Mouse (Mus musculus): ENCODE measurements at regions not wholly inside any gene's neighbourhood (a gene's known extent, or its start where the extent isn't known, plus 50 kb on each side); places are given as distances from the start of the nearest gene placed in this dataset.

DNA sequence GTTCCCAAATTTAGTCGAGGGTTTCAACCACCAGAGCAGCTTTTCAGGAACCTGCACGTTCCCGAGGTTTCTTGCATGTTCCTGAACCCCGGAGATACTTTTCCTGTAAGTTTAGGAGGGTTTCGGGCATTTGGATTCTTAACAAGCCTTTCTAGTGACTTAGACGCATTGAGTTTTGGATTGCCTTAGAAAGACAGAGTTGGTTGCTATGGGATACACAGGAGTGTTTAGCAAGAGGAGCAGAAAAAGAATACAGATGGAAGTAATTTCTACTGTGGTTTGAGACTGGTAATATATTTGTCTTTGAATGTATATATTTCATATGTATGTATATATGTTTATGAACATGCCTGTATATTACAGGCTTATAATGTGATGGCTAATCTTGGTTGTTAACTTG is 266.8 kb downstream of the Dok5 start:
- no peak overlapping the region for H3K9ac ChIP-seq (ENCODE audit: low read depth, low read length)
- no peak overlapping the region for H3K27ac ChIP-seq (ENCODE audit: low read depth, low read length)
- H3K4me1 ChIP-seq (ENCODE audit: control insufficient read depth, insufficient read depth, low read length), result no peaks in the 10 kb centered on the region
- H3K4me2 ChIP-seq (replicated peaks; ENCODE audit: low read depth, low read length), result no peak overlapping the region
- H3K4me3 ChIP-seq (ENCODE audit: low read length), result no peak overlapping the region
- no peaks in the 10 kb centered on the region for H3K27me3 ChIP-seq (ENCODE audit: control insufficient read depth, insufficient read depth, low read length)
- ATAC-seq (ENCODE audit: low FRiP score, low TSS enrichment), result no peak
- H3K9me3 ChIP-seq (ENCODE audit: control insufficient read depth, low read length), result no peaks in the 10 kb centered on the region
- no peaks in the 10 kb centered on the region for H3K36me3 ChIP-seq (ENCODE audit: control insufficient read depth, insufficient read depth, low read length)
- WGBS, result 96% methylated on average over 6 of the region's 6 CpGs

- no peak overlapping the region for H3K4me2 ChIP-seq (replicated peaks; ENCODE audit: low read depth, low read length)
- H3K27me3 ChIP-seq (ENCODE audit: control insufficient read depth, insufficient read depth, low read length), result no peaks in the 10 kb centered on the region
- no peak overlapping the region for H3K4me3 ChIP-seq (ENCODE audit: low read length)
- H3K9ac ChIP-seq (ENCODE audit: low read depth, low read length), result no peak overlapping the region
- no peaks in the 10 kb centered on the region for H3K36me3 ChIP-seq (ENCODE audit: control insufficient read depth, insufficient read depth, low read length)
- no peaks in the 10 kb centered on the region for H3K4me1 ChIP-seq (ENCODE audit: control insufficient read depth, insufficient read depth, low read length)
- H3K27ac ChIP-seq (ENCODE audit: low read depth, low read length), result no peak overlapping the region
- no peak for ATAC-seq (ENCODE audit: low FRiP score, low TSS enrichment)
- no peaks in the 10 kb centered on the region for H3K9me3 ChIP-seq (ENCODE audit: control insufficient read depth, low read length)
- 89% methylated on average over 3 of the region's 3 CpGs for whole genome bisulfite sequencing
Observed at GRCm38 (mm10) chr2:171000165-171000564, 268.6 kb downstream of the Dok5 start.

DNA sequence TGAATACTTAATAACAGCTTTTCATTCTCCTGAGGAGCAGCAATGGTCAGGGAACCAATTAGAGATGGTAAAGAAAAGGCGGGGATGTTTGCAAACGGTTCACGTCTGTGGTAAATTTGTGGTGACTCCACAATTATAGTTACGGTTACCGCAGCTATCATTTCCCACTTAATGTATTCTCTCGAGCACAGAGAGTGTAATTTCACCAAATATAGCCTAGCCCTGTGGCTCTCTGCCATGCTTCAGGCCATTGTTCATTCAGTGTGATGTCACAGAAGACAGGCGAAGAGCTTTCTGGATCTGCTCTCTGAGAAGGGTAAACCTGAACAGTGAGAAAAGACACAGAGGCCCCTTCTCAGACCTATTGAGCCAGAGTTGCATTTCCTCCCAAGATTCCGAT is 296.9 kb downstream of the Dok5 start:
- no peak overlapping the region for H3K9ac ChIP-seq (ENCODE audit: low read depth, low read length)
- no peaks in the 10 kb centered on the region for H3K27me3 ChIP-seq (ENCODE audit: control insufficient read depth, insufficient read depth, low read length)
- H3K4me1 ChIP-seq (ENCODE audit: control insufficient read depth, insufficient read depth, low read length), result no peaks in the 10 kb centered on the region
- no peaks in the 10 kb centered on the region for H3K36me3 ChIP-seq (ENCODE audit: control insufficient read depth, insufficient read depth, low read length)
- no peak overlapping the region for H3K4me2 ChIP-seq (replicated peaks; ENCODE audit: low read depth, low read length)
- no peak overlapping the region for H3K4me3 ChIP-seq (ENCODE audit: low read length)
- no peak overlapping the region for H3K27ac ChIP-seq (ENCODE audit: low read depth, low read length)
- no peaks in the 10 kb centered on the region for H3K9me3 ChIP-seq (ENCODE audit: control insufficient read depth, low read length)
- ATAC-seq (ENCODE audit: low FRiP score, low TSS enrichment), result no peak
- WGBS, result 88% methylated on average over 8 of the region's 8 CpGs

All from kidney, embryonic 14.5 days (tissue).